Mouse (Mus musculus) adrenal gland, postnatal 25 days (tissue): ENCODE measurements around the gene Nsun3. TPM values are rescaled to one million over a fixed set of nuclear protein-coding genes. Genes with fewer than 3 reads are reported as not detected.
"Not testable (repeated sequence)": the region's sequence is repeated elsewhere in the genome, so short reads cannot be mapped to it uniquely, and the experiment has no call there.

Experiments
- DNase-seq: peaks from one replicate; pipeline ENCODE4 v3.0.0; 2021; ENCODE audit warnings: mixed read lengths
- microRNA-seq, 2 experiments: library from miRNA; unstranded; fragments of <30 nt; microRNA quantifications; one replicate each; pipeline ENCODE4 v1.2.0; 2021
- total RNA-seq: library from RNA; stranded (reverse); gene quantifications from 2 replicates; pipeline ENCODE4 v1.2.3, GENCODE M21; 2021

Nsun3 gene
- total RNA-seq, 1 experiment from 2014 or later = 19.9 TPM

GRCm38 (mm10) chr16:62753079-62753478 is 33.5 kb downstream of the Nsun3 start:
- no peak for DNase-seq

- no peak for DNase-seq
These were observed 40.7 kb downstream of the Nsun3 start for GRCm38 (mm10) chr16:62745875-62746274.

- DNase-seq = no peak
These were observed 52.3 kb downstream of the Nsun3 start for GRCm38 (mm10) chr16:62734359-62734758.

GRCm38 (mm10) chr16:62730291-62730690 is 56.3 kb downstream of the Nsun3 start:
- no peak for DNase-seq

GRCm38 (mm10) chr16:62729846-62730245 is 56.8 kb downstream of the Nsun3 start:
- no peak for DNase-seq

GRCm38 (mm10) chr16:62718255-62718654 is 68.4 kb downstream of the Nsun3 start:
- DNase-seq = not testable (repeated sequence)

GRCm38 (mm10) chr16:62690436-62690835 is 96.2 kb downstream of the Nsun3 start:
- DNase-seq = no peak

GRCm38 (mm10) chr16:62686073-62686472 is 100.5 kb downstream of the Nsun3 start:
- no peak for DNase-seq

- no peak for DNase-seq
These were observed 101.1 kb downstream of the Nsun3 start for GRCm38 (mm10) chr16:62685494-62685893.

Small RNA genes within 50 kb of the gene (microRNA-seq; reads per million reads assigned to microRNA genes)
- gene Gm25986 = 0 reads per million in 2 experiments

Other genes with a start within 250 kb of the Nsun3 start
- gene Stx19, start 27.9 kb upstream of the Nsun3 start, total RNA-seq = not detected in 2 replicates
- gene Arl13b, start 60.2 kb upstream of the Nsun3 start, total RNA-seq = 14.2 and 16.1 TPM in 2 replicates
- 48.8 and 57.5 TPM in 2 replicates for gene Pros1, start 67.5 kb upstream of the Nsun3 start, total RNA-seq